Mouse (Mus musculus) erythroblast, adult 5-6 weeks (primary cell): ENCODE measurements around the gene Foxk2. TPM values are rescaled to one million over a fixed set of nuclear protein-coding genes. Genes with fewer than 3 reads are reported as not detected.

ENCODE experiments used
- ATAC-seq: replicated peaks from 2 replicates; pipeline ENCODE4 v1.8.0; 2016; ENCODE audit warnings: moderate number of reproducible peaks, mild to moderate bottlenecking, moderate TSS enrichment, inconsistent platforms; ENCODE audit not compliant: poor library complexity, low FRiP score, severe bottlenecking
- total RNA-seq, 2 experiments: library from RNA; stranded (forward) in 1 of 2; stranded (reverse) in 1 of 2; fragments of 150-400 nt in 1 of 2; fragments of 200-764, 138-1000 nt in 1 of 2; gene quantifications; 2 replicates each; pipeline versions ENCODE4 v1.2.3 to v1.2.4; 2015 to 2017; ENCODE audit warnings: low replicate concordance in 2 of 2

The Foxk2 gene
- 6.1 and 13.4 TPM in 2 replicates for total RNA-seq (2015; ENCODE audit: low replicate concordance)
- total RNA-seq (2017; ENCODE audit: low replicate concordance), result 7.1 and 7.2 TPM in 2 replicates

DNA sequence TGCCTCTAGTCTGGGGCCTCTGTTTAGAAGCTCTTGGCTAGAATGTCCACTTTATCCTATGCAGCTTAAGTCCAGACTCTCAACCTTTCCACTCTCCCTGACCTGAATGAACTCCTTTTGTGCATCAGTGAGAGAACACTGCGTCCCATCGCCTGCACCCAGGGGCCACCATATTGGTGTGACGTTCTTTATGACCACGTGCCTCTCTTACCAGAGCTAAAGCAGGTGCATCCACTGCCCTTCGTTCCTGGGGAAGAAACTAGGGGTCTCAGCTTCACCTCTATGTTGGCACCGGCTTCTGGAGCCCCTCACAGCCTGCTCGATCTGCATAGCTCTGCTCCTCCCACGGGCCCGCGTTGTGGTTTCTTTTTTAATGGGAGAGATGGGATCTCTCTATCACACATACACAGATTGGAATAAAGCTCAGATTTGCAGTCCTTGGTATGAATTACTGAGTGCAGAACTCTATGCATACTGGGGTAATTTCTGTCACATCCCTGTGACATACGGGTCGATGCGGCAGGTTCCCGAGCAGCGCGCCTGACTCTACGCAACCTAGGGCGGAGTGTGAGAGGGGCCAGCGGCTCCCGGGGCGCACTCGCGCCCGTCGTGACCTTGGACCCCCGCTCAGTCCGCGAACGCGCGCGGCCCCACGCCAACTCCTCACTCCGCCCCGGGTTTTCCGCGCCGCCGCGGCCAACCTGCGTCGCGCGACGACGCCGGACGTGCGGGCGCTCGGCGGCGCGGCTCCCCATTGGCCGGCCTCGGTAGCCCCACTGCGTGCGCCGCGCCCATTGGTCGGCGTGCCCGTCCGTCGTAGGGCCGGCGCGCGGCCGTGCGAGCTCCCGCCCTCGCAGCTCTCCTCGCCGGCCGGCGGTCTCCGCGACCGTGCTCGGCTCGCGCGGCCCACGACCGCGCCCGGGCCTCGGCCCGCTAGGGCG, at the start of gene Foxk2:
TSS of gene Foxk2 (plus strand) at position 831 of the 941 bp plus-strand sequence.
- peak; percentile 94 for ATAC-seq

DNA sequence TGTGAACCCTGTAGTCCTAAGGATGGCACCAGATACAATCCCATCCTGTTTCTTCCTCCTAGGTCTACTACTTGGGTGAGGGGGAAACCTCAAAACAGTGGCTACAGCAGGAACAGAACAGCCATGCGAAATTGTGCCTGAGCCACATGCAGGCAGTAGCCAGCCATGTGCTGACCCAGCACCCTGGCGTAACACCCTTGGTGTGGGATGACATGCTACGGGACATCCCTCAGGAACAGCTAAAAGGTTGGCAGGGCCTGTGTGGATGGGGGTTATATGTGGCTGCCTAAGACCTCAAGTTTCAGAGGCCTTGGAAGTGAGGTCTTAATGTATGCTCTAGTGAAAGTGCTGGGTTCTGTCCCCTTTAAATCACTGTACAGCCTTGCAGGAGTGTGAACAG, 43.0 kb upstream of the Foxk2 start:
- no peak for ATAC-seq

DNA sequence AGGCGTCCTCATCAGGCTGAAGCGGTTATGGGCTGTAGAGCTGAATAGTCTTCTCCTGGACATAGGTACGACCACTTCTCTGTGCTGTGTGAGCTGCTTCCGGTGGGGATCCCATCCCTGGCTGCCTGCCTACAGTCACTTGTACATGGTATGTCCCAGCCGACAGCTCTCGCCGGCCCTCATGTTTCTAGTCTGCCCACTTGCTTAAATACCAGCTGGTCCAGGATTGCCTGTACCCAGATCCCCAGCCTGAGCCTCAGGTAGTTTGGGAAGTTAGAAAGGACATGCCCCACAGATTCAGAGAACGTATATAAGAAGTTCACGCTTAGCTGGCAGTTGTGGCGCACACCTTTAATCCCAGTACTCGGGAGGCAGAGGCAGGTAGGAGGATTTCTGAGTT, 40.0 kb upstream of the Foxk2 start:
- ATAC-seq, result no peak

DNA sequence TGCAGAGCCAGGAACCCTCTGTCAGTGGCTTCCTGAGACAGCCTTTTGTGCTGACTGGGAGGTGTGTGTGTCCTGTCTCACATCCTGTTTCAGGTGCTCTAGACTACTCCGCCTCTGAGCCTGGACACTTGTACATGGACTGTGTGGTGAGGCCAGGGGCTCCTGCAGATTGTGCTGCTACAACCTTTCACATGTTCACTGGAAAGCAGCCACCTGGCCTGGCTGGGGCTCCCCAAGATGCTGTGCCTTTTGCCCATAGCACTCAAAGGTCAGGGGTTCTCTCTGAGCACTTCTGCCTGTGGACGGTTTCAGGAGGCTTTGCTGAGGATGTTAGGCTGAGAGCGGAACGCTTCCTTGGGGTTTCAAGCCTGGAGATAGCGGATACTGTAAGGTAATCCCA, 39.0 kb upstream of the Foxk2 start:
- no peak for ATAC-seq

DNA sequence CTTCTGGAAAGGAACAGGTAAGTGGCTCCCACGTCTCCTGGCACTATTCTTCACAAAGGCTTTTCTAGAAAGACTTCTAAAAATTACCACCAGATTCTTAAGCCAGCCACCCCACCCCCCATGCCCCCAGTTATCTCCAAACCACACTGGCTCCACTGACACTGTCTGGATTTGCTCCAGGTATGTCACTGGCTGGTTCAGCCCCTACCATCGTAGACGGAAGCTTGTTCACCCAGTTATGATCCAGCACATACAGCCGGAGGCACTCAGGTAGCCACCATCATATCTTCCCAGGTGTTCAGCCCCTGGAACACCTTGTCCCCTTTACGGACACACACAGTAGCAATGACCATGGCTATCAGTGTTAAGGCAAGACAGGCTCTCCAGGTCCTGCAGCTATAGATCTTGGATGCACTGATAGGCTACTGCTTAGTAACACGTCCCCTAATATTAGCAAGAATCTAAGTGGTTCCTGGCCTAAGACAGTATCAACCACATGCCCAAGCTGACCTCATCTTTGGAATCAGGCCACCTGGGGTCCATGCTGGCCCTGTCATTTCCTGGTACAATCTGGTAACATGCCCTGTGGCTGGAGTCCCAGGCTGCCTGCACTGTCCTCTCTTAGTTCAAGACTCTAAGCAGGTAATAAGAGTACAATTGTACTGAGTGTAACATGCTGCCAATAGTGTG, 38.3 kb upstream of the Foxk2 start:
- no peak for ATAC-seq

DNA sequence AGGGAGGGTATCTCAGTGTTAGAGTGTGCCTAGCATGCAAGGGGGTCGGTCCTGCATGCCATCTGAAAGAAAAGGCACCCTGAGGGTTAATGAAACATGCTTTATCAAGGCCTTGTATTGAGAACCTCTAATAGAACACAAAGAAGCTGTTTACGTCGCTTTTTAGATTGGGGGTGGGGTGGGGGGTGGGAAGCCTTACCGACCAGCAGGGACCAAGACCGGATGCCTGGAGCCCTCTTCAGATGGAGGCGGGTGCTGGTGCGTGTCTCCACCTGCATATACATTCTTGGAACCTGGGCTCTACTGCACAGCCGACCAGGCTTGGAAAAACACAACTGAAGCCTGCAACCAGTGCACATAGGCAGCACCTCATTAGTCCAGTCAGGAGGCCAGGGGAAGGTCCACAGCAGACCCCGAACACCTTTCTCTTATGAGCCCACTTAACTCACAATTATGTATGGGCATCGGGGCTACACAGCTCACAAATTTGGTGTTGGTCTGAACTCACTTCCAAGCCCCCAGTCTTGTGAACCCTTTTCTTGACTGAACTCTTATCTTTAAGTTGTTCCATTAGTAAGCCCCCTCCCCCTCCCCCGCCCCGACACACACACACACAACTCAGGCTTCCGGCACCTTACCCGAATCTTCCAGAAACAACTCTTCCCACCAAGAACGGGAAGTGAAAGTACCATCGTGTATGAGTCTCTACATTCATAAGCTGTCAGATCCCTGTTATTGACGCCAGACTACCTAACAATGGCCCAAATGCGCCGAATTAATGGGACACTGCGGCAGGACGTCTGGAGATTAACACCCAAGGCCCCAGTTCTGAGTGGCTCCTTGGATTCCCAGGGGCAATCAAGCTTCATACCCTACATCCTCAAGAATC, 31.4 kb upstream of the Foxk2 start:
- peak; percentile 28 for ATAC-seq

DNA sequence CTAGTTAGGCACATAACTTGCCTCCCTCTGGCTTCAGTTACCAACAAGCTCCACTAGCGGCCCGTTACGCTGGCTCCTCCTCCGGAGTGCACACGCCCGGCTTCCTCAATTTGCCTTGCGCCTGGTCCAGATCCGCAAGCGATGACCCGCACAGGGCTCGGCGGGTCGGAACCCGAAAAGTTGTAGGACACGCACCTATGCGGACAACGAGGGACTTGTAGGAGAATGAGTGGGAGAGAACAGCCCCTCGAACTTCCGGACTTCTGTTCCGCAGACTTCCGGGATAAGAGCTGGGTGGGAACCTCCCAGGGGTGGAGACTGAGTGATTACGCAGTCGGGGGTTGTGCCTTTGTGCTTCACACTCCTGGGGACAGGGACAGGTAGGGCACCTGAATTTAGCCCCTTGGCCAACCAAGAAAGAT, 30.8 kb upstream of the Foxk2 start, which contains the start of gene Cybc1:
TSS of gene Cybc1 (minus strand) at position 305 of the 422 bp plus-strand sequence.
- ATAC-seq, result peak; percentile 91

DNA sequence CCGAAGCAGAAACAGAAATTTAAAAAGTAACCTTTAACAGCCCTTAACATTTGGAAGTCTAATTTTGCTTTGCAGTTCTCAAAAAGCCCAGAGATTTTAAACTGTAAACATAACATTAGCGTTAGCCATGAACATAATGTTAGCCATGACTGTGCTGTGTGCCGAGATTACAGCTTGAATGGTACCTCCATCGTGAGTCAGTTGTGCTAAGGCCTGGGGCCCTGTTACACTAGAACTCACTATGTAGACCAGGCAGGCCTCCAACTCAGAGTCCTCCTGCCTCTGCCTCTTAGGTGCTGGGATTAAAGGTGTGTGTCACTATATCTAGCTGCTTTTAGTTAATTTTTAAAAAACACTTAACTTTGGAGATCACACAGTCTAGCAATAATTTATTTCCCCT, 28.6 kb upstream of the Foxk2 start:
- ATAC-seq, result no peak

DNA sequence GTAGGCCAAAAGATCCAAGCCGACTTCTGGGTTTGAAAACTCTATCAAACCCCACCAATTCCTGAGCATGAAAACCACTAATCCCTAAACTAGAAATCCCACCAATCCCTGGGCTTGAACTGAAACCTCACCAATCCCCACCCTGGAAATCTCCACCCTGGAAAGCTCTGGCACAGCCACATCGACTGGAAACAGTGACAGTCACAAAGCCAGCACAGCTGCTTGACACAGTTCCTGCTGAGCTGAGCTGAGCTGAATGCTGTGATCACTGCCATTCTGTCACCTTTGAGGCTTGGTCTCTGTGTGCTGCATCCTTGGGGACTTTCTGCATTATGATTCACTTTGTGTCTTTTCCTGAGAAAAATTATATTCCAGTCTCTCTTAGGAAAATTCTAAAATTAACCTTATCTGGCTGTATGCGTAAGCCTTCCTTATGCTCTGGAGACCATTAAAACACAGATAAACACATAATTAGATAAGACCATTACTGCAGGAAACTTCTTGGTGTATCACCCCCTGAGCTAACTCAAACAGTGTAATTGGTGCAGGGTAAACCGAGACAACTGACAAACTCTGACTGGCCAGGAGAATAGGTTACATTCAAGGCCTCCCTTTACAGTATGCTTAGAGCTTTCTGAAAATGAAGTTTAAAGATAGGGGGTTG, 28.0 kb upstream of the Foxk2 start:
- no peak for ATAC-seq

DNA sequence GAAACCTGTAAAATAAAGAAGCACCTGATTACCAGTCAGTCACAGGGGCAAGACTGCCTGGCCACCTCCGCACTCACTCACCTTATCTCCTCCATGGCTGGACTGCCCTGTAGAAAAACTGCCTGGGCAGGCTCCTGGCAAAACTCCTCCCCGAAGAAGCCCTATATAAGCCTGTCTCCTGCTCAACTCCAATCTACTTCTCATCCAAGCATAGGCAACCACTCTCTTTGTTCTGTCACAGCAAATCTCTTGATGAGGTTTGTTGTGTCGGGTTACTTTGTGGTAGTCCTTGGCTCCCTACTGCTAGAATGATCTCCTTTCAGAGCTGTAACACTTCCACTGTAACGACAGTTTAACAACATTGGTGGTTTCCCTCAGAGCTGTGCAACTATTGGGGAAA, 27.1 kb upstream of the Foxk2 start:
- ATAC-seq, result no peak

DNA sequence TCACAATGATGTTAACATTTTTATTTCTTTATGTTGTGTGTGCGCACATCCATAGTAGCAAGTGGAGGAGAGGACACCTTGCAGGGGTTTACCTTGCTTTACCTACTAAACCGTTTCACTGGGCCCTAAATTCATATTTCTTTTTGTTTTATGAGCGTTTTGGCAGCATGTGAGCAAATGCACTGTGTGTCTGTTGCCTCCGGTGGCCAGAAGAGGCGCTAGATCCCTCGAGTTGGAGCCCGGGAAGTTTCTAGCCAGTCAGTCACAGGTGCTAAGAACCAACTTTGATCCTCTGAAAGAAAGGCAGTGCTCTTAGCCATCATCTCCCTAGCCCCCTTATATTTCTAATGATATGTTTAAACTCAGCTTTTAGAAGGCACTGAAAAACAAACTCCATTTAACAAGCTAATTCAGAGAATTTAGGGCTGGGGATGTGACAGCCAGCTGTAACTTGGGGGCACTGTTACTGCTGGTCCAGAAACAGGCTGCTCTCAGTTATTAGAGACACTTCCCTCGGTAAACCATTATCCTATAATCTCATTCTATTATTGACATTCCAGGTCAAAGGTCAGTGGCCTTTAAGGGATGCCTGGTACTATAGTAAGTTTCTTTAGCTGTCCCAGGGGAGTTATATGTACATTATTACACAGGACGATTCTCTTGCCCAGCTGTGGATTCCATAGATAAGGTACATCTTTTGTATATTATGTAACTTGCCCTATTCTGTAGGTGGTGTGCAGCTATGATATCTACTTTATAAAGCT, 24.1 kb upstream of the Foxk2 start:
- no peak for ATAC-seq

DNA sequence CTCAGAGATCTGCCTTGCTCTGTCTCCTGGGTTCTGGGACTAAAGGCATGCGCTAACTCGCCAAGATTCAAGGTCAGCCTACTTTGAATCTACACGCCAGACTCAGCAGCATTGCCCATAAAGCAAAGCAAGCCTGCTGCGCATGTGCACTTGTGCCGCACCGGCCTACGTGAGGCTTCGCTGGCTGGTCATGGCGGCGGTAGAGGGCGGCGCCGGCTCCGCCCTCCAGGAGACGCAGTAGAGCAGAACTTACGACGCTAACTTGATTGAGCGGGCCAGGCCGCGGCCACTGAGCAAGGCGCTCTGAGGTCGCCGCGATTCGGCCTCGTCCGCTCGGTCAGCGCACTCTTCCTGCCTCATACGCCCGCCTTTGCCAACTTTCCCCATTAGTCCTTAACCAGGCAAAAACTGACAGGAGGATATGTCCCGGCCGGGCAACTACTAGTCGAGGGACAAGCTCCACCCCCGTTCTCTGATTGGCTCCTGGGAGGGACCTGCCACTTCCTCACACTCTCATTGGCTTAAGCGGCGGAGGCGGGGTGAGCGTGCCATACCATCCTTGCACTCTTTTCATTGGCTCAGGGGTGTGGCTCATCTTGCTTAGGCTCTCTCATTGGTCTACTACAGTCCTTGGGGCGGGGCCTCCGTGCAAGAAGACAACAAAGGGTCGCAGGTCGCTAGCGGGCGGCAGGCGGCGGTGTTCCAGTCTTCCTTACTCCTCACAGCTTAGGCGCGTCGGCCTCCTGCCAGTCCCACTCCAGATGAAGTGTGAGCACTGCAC, 23.0 kb upstream of the Foxk2 start, which contains the start of gene Narf:
TSS of gene Narf (plus strand) at position 690 of the 781 bp plus-strand sequence.
- peak; percentile 78 for ATAC-seq

DNA sequence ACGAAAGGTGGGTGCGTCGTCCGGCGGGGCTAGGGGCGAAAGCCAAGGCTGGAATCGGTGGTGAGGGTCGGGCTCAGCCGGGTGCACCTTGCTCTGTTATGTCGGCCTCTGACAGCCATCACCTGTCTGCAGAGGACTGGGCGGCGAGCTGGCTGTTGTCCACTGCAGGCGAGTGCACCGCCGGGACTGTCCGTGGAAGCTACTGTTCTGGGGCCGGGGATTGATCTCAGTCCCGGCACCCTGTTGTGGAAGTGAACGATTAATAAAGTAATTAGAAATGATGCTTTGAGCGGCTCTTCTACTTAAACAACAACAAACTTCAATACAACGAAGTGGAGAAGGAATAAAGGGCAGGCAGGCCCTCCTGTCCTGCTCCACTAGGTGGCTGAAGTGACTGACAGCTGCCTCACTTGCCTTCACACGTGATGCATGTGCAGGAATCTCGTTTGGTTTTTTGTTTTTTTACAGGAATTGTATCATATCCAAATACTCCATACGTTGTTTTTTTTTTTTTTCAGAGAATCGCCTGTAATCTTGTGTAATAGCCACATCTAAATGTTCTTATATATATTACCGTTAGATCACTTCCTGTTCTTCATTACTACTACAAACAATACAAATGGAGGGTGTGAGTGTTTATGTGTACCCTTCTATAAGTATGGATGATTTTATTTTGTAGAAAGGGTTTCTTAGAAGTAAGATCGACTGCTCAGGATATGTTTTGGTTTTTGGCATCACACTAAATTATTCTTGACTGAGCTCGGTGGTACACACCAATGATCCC, 22.3 kb upstream of the Foxk2 start:
- peak; percentile 46 for ATAC-seq

DNA sequence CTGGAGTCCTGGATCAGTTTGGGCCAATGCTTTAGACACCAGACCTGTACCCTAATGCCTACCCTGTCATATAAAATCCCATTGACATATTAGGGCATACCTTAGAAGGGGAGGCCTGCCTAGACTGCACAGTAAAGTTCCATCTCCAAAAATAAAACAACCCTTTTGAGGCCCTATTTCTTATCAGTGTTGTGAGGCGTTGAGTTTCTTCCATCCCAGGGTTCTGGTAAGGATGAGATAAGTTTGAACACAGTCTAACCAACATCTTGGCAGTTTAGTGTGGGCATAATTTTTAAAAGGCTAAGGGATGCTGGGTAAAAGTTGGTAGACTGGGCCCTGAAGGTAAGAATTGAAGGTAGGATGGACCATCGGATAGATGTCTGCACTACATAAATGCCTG, 20.1 kb upstream of the Foxk2 start:
- ATAC-seq, result peak; percentile 48

DNA sequence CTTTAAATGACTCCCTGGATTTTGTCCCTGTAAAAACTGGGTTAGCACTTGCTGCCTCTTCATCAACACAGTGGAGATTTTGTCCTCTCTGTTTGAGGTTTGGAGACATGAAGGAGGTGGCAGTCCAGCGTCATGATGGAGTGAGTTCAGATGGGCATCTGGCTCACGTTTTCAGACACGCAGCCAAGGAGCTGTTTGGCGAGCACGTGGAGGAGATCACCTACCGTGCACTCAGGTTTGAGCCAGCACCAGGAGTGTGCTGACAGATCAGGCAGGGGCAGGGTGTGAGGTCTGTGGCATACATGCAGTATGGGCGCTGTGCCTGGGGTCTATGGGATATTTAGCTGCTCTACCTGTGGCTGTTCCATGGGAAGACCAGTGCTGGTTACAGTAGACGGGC, 9.6 kb upstream of the Foxk2 start:
- ATAC-seq, result no peak

DNA sequence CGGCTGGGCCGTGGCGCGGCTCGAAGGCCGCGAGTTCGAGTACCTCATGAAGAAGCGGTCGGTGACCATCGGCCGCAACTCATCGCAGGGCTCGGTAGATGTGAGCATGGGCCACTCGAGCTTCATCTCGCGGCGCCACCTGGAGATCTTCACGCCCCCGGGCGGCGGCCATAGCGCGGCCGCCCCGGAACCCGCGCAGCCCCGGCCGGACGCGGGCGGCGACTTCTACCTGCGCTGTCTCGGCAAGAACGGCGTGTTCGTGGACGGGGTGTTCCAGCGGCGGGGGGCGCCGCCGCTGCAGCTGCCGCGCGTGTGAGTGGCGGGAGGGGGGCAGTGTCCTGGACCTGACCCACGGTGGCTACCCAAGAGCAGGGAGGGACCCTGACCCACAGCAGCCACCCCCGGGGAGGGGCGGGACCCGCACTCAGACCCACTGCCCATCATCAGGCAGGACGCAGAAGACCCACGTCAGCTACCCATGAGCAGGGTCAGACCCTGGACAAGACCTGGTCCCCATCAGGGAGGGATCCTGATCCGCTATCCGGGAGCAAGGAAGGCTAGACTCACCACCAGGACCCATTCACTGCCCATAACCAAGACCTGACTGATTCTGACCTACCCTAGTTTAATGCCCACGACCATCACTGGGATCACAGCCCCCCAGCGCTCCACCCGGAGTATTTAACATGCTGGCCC, 569 bp downstream of the Foxk2 start:
- ATAC-seq, result peak; percentile 32
